Mouse (Mus musculus) heart, postnatal 0 days (tissue): ENCODE data around the gene Uap1l1.

Experiments
- CTCF ChIP-seq: IDR thresholded peaks from 2 replicates; pipeline ENCODE4 v1.5.1; 2016; ENCODE audit warnings: antibody characterized with exemption, control low read depth, low read depth
- EP300 ChIP-seq: IDR thresholded peaks from 2 replicates; pipeline ENCODE4 v1.6.1; 2016; ENCODE audit warnings: antibody characterized with exemption, low read depth

GRCm38 (mm10) chr2:25310969-25311368, 54.5 kb downstream of the Uap1l1 start:
- TF ChIP-seq EP300 (no peak), CTCF (no peak)
